Mouse (Mus musculus): ENCODE measurements at regions not wholly inside any gene's neighbourhood (a gene's known extent, or its start where the extent isn't known, plus 50 kb on each side); places are given as distances from the start of the nearest gene placed in this dataset.

DNA sequence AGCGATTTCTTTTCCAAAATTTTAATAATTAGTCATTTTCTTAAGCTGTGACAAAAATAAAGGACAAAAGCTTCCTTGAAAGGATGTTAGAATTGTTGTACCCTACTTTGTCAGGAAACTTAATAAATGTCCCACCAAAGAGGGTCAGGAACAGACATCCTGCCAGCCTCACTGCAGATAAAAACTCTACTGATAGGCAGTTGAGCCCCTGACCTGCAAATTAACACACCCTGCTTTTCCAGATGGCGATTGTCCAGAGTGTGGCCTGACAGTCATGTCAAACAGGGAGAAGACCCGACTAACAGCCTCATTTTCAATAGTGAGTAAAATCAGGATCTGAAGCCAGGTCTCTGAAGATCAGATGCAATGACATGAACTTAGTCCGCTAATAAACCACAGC is 670.6 kb downstream of the Diaph3 start:
- TF ChIP-seq EP300 (IDR thresholded peaks at IDR 0.05; ENCODE audit: low read depth) = 0 out of 2 replicates have a peak, but pooled peaks have one; percentile 12
- no peak for TF ChIP-seq CTCF (IDR thresholded peaks at IDR 0.05; ENCODE audit: low read depth)
